Mouse (Mus musculus) heart, embryonic 16.5 days (tissue): Measurements from ENCODE around the gene Sfxn1. TPM values are rescaled to one million over a fixed set of nuclear protein-coding genes. Genes with fewer than 3 reads are reported as not detected.
A peak's percentile ranks its signal among the peaks of the same experiment; 100 is the strongest.

Experiments used
- ATAC-seq: fragments of 200-750 bp; cut with Nextera tagmentation; replicated peaks from 2 replicates; pipeline ENCODE4 v1.8.0; 2017; ENCODE audit warnings: moderate number of reproducible peaks; ENCODE audit not compliant: insufficient read depth, low FRiP score; ENCODE audit errors: extremely low read depth
- H3K27ac ChIP-seq: fragments of 300-500 bp; sonication (generic); 2 replicates; pipeline ENCODE4 v1.5.1; 2014; ENCODE audit warnings: mild to moderate bottlenecking, low read length, control low read depth, moderate library complexity
- H3K27me3 ChIP-seq: fragments of 300-500 bp; sonication (generic); 2 replicates; pipeline ENCODE4 v1.6.1; 2014; ENCODE audit warnings: low read length, mixed read lengths; ENCODE audit not compliant: control insufficient read depth, insufficient read depth
- H3K36me3 ChIP-seq: fragments of 300-500 bp; sonication (generic); 2 replicates; pipeline ENCODE4 v1.6.1; 2014; ENCODE audit not compliant: control insufficient read depth, insufficient read depth
- H3K4me1 ChIP-seq: fragments of 300-500 bp; sonication (generic); 2 replicates; pipeline ENCODE4 v1.6.1; 2014; ENCODE audit warnings: low read length, mixed read lengths; ENCODE audit not compliant: control insufficient read depth, insufficient read depth
- H3K4me2 ChIP-seq: fragments of 300-500 bp; sonication (generic); 2 replicates; pipeline ENCODE4 v1.6.1; 2014; ENCODE audit warnings: low read depth, mild to moderate bottlenecking, control low read depth, low read length
- H3K4me3 ChIP-seq: fragments of 300-500 bp; sonication (generic); 2 replicates; pipeline ENCODE4 v1.5.1; 2014; ENCODE audit warnings: mild to moderate bottlenecking, control low read depth, low read length
- H3K9ac ChIP-seq: fragments of 300-500 bp; sonication (generic); 2 replicates; pipeline ENCODE4 v1.6.1; 2014; ENCODE audit warnings: low read length, control low read depth
- H3K9me3 ChIP-seq: fragments of 300-500 bp; sonication (generic); replicated peaks from 2 replicates; pipeline ENCODE4 v1.6.1; 2016; ENCODE audit warnings: low read length; ENCODE audit not compliant: control insufficient read depth
- WGBS: fragments of 180-500 bp; shearing (Covaris S2); extraction: QIAGEN DNeasy Blood & Tissue Kit; methylation state at CpG from one replicate; pipeline ENCODE4 v1.1.7; 2014; 5-methylcytosine and 5-hydroxymethylcytosine counted together
- polyA plus RNA-seq: library from polyadenylated mRNA; unstranded; fragments of >200 nt; fragmentation: Nextera tagmentation; extraction: Ambion mirVana; gene quantifications from 2 replicates; pipeline ENCODE4 v1.2.1, GENCODE M21; 2015

Gene Sfxn1
- polyA plus RNA-seq, 1 experiment from 2014 or later: 29.0 TPM

DNA sequence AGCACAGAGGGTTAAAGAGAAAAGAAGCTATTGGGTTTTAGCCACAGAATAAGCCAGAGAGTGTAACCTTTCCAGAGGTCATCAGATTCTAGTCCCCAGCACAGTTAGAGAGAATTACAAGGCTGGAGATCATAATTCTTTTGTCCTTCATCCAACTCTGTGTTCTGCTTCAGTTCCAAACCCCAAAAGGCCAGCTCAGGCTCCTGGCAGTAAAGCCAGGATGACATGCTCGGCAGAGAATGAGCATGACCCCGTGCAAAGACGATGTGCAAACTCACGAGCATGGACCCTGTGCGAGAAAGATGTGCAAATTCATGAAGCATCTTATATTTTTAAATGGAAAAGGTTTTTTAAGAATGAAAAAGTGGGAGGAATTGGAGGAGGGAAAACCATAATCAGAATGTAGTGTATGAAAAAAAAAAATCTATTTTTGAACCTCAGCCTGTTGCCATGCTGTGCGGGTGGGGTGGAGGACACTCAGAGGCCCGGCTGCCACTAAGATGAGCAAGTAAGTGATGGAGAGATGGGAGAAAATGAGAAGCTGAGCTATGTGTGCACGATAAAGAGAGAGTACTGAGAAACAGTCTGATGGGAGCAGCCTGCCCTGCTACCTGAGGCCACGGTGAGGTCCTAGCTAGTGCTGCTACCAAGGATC, 66.2 kb downstream of the Sfxn1 start:
- Histone ChIP-seq H3K4me3 (no peak overlapping the region), H3K36me3 (no peaks in the 10 kb centered on the region), H3K4me1 (no peaks in the 10 kb centered on the region), H3K4me2 (no peak overlapping the region), H3K9me3 (peaks cover 3% of the 10 kb centered on the region), H3K27ac (no peak overlapping the region), H3K9ac (no peak overlapping the region), H3K27me3 (no peaks in the 10 kb centered on the region)
- WGBS: 83% methylated on average over 9 of the region's 9 CpGs
- ATAC-seq: no peak

DNA sequence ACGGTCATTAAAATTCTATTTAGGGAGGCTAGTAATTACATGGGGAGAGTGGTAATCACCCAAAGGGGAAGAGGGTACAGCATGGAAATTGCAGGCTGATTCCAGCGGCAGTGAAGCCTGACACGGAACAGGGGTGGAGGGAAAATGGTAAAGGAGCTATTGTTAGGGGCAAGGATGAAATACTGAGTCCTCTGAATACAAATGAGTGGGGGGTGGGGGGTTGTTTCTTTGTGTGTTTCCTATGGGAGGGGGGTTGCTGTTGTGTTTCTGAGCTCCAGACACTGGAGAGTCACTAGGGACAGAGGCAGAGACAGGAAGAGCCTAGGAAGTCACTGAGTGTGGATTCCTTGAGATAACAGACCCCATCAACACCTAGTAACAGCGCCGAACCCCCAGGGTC, 72.1 kb downstream of the Sfxn1 start:
- Histone ChIP-seq H3K4me3 (no peak overlapping the region), H3K4me1 (peaks cover 9% of the 10 kb centered on the region), H3K9ac (no peak overlapping the region), H3K4me2 (peak overlapping the region; percentile 12; the same call in 1 of the 2 replicates), H3K36me3 (no peaks in the 10 kb centered on the region), H3K27me3 (0 out of 2 replicates have a peak, but pooled peaks cover 3% of the 10 kb centered on the region), H3K27ac (no peak overlapping the region; the same call in 1 of the 2 replicates), H3K9me3 (peaks cover 8% of the 10 kb centered on the region)
- WGBS: 11% methylated on average over 5 of the region's 5 CpGs
- no peak for ATAC-seq

DNA sequence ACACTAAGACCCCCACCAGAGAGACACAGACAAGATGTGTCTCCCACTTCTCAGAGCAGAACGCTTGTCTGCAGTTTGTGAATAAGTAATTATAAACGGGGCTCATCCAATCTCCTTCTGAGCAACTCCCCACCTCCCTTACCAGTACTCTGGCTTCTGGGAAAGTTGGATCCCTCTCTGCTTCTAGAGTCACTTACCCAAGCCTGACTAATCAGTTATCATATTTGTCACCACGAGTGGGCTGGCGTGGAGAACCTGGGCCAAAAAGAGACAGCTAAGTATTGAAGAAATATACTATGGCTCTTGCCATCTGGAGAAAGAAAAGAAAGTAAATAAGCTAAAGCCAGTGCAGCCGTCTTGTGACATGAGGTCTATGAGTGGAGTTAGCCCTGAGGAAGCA, 73.0 kb downstream of the Sfxn1 start:
- no peak for ATAC-seq
- WGBS: 55% methylated on average over 5 of the region's 5 CpGs

DNA sequence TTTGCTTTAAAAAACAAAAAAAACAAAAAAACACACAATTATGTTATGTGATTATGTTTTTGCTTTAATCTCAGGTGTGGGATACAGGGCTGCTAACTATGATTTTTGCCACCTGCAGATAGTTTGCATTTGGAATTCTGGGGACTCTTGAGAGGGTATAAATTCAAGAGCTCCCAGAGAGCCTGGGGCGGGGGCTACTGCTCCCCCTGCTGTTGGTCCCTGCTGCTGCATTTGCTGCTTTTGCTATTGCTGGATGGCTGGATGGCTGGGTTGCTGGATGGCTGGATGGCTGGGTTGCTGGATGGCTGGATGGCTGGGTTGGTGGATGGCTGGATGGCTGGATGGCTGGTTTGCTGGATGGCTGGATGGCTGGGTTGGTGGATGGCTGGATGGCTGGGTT, 75.7 kb downstream of the Sfxn1 start:
- H3K4me3 ChIP-seq: no peak overlapping the region
- H3K9me3 ChIP-seq: peaks cover 8% of the 10 kb centered on the region
- 58% methylated on average over 1 of the region's 1 CpGs for WGBS
- H3K4me1 ChIP-seq: peaks cover 9% of the 10 kb centered on the region
- H3K4me2 ChIP-seq: no peak overlapping the region
- no peak for ATAC-seq
- peaks cover 7% of the 10 kb centered on the region; the same call in 1 of the 2 replicates for H3K27me3 ChIP-seq
- no peak overlapping the region for H3K27ac ChIP-seq
- H3K9ac ChIP-seq: no peak overlapping the region
- H3K36me3 ChIP-seq: no peaks in the 10 kb centered on the region

More for the DNA sequence above, 73.0 kb downstream of the Sfxn1 start:
- Histone ChIP-seq H3K27me3 (peaks cover 3% of the 10 kb centered on the region; the same call in 1 of the 2 replicates), H3K9me3 (peaks cover 8% of the 10 kb centered on the region), H3K27ac (no peak overlapping the region), H3K9ac (no peak overlapping the region), H3K4me3 (no peak overlapping the region), H3K36me3 (no peaks in the 10 kb centered on the region), H3K4me2 (no peak overlapping the region), H3K4me1 (peaks cover 9% of the 10 kb centered on the region)

DNA sequence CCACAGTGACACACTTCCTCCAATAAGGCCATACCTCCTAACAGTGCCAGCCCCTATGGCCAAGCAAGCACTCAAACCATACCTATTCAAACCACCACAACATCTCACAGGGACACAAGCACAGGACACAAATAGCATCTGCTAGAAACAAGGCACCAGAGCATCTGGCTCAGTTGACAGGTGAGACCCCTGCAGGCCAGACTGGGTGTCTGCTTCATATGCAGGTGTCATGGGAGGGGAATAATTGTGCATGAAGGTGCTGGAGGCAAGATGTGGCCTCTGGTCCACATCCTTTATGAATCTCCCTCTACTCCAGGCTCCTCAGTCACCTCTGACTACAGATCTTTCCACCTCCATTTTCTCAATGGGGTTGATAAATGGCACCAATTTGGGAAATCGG, 80.8 kb downstream of the Sfxn1 start:
- Histone ChIP-seq H3K9me3 (no peaks in the 10 kb centered on the region), H3K27me3 (peaks cover 7% of the 10 kb centered on the region; the same call in 1 of the 2 replicates), H3K4me3 (no peak overlapping the region), H3K9ac (no peak overlapping the region), H3K27ac (no peak overlapping the region), H3K4me1 (peaks cover 3% of the 10 kb centered on the region; the same call in 1 of the 2 replicates), H3K4me2 (no peak overlapping the region), H3K36me3 (no peaks in the 10 kb centered on the region)
- 71% methylated on average over 1 of the region's 1 CpGs for WGBS
- ATAC-seq: no peak

DNA sequence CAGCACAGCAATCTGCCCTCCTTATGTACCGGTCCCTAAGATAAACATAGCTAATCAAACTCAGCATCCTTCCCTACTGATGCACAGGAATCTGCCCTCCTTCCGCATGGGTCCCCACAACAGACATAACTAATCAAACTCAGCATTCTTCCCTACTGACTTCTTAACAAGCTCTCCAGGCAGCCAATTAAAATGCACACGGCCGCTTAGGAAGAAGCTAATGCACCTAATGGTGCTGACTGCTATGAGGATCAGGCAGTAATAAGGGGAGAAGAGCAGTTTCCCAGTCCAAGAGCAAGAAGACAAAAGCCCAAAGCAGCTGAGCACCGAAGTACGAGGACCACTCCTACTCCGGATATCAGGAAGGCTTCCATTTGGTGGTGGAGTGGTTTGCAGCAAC, 81.2 kb downstream of the Sfxn1 start:
- no peak overlapping the region for H3K4me3 ChIP-seq
- H3K9ac ChIP-seq: no peak overlapping the region
- no peak overlapping the region for H3K4me2 ChIP-seq
- peaks cover 3% of the 10 kb centered on the region; the same call in 1 of the 2 replicates for H3K4me1 ChIP-seq
- H3K9me3 ChIP-seq: no peaks in the 10 kb centered on the region
- no peak for ATAC-seq
- WGBS: 48% methylated on average over 7 of the region's 7 CpGs
- no peaks in the 10 kb centered on the region for H3K36me3 ChIP-seq
- H3K27me3 ChIP-seq: peaks cover 7% of the 10 kb centered on the region; the same call in 1 of the 2 replicates
- H3K27ac ChIP-seq: no peak overlapping the region

DNA sequence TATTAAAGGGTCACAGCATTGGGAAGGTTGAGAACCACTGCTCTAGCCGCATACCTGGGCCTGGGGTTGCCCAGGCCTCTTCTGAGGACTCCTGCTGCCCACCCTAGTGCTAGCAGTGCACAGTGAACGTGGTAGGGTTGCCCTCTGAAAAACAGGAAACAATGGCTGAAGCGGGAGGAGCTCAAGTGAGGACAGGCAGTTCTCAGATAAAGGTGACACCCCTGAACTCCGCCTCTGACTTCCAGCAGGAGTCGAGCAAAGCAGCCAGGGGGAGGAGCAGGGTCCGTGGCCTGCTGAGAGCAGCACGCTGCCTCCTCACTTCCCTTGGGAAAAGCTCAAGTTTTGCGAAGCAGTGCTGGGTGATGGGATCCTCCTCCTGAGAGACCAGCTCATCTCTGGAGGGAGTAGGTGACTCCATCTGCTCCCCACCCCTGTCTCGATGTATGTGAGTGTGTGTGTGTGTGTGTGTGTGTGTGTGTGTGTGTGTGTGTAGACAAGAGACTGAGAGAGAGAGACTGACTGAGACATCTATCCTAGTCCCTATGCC, 82.1 kb downstream of the Sfxn1 start:
- Histone ChIP-seq H3K27ac (no peak overlapping the region), H3K9me3 (no peaks in the 10 kb centered on the region), H3K9ac (no peak overlapping the region), H3K4me2 (no peak overlapping the region), H3K36me3 (no peaks in the 10 kb centered on the region), H3K4me3 (no peak overlapping the region), H3K4me1 (peaks cover 3% of the 10 kb centered on the region; the same call in 1 of the 2 replicates), H3K27me3 (peaks cover 4% of the 10 kb centered on the region; the same call in 1 of the 2 replicates)
- 20% methylated on average over 9 of the region's 9 CpGs for WGBS
- ATAC-seq: no peak

DNA sequence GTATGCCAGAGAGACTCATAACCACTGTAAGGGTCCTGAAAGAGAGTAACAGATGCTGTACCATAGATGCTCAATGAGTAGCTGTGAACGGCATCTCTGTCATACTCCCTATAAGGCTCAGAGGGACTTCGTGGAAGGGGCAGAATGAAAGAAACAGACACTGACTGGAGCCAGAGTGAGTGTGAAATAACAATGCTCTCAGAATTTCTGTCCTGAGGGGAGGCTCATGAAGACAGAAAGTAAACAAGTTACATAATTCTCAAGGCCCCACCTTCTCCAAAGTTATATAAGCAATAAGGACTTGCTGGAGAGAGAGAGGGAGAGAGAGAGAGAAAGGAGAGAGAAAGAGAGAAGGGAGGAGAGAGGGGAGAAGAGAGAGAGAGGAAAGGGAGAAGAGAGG, 84.2 kb downstream of the Sfxn1 start:
- no peaks in the 10 kb centered on the region for H3K27me3 ChIP-seq
- no peak overlapping the region for H3K9ac ChIP-seq
- no peaks in the 10 kb centered on the region for H3K9me3 ChIP-seq
- H3K27ac ChIP-seq: no peak overlapping the region
- no peak overlapping the region for H3K4me2 ChIP-seq
- H3K4me3 ChIP-seq: no peak overlapping the region
- H3K4me1 ChIP-seq: peaks cover 3% of the 10 kb centered on the region; the same call in 1 of the 2 replicates
- 81% methylated on average over 2 of the region's 2 CpGs for WGBS
- H3K36me3 ChIP-seq: no peaks in the 10 kb centered on the region
- ATAC-seq: no peak
